Comparison of ENCODE assay signal across 20 mouse cellular contexts in genomic region chr5:146789413-146789812, GRCm38 (mm10). TPM values are rescaled to one million over a fixed set of nuclear protein-coding genes. Genes with fewer than 3 reads are reported as not detected.
DNase-seq lines count a peak whose midpoint lies in the region; ATAC-seq lines count a peak whose summit lies in the region.
"Had no signal": no experiment of that assay in that cellular context is flagged by ENCODE, and none has a peak within 500 bp of the region (broad histone marks: within the 10 kb centered on the region; RNA-seq: fewer than 3 reads in every experiment).

No protein-coding gene starts in this region.

- 0 out of 2 replicates have a peak overlapping the region, but pooled peaks have one; percentile 24 for H3K9ac ChIP-seq in intestine, embryonic 16.5 days (ENCODE audit: low read depth, low read length)
- H3K9ac ChIP-seq in kidney, embryonic 16.5 days (replicated peaks; ENCODE audit: low read length) = no peak overlapping the region
- H3K9ac ChIP-seq: embryonic facial prominence, embryonic 15.5 days; hindbrain, embryonic 13.5 days; liver, embryonic 15.5 days had no signal

- H3K27ac ChIP-seq in intestine, embryonic 16.5 days (ENCODE audit: low read length) = no peak overlapping the region; the same call in 1 of the 2 replicates
- peak overlapping the region; percentile 41 for H3K27ac ChIP-seq in kidney, embryonic 16.5 days (ENCODE audit: low read length)
- H3K27ac ChIP-seq: embryonic facial prominence, embryonic 15.5 days; heart, embryonic 10.5 days; hindbrain, embryonic 13.5 days; liver, embryonic 15.5 days had no signal

- H3K9me3 ChIP-seq in intestine, embryonic 16.5 days (ENCODE audit: control insufficient read depth, low read length) = no peaks in the 10 kb centered on the region
- H3K9me3 ChIP-seq in kidney, embryonic 16.5 days (ENCODE audit: low read length) = no peaks in the 10 kb centered on the region
- H3K9me3 ChIP-seq: embryonic facial prominence, embryonic 15.5 days; heart, embryonic 10.5 days; hindbrain, embryonic 13.5 days; liver, embryonic 15.5 days had no signal

- no peak overlapping the region for H3K4me3 ChIP-seq in intestine, embryonic 16.5 days (ENCODE audit: low read length)
- H3K4me3 ChIP-seq in kidney, embryonic 16.5 days (ENCODE audit: low read length) = no peak overlapping the region
- H3K4me3 ChIP-seq: embryonic facial prominence, embryonic 15.5 days; heart, embryonic 10.5 days; hindbrain, embryonic 13.5 days; liver, embryonic 15.5 days had no signal

- 62% methylated on average over 9 of the region's 9 CpGs for WGBS in intestine, embryonic 16.5 days
- 40% methylated on average over 9 of the region's 9 CpGs for WGBS in kidney, embryonic 16.5 days

- peak; percentile 16 for DNase-seq in cerebellum, adult 9-10 months
- no peak for DNase-seq in cerebellum, postnatal 14 days
- peak; percentile 75 for DNase-seq in 416B (ENCODE audit: low read depth)
- DNase-seq in adrenal gland, adult 18-20 months (ENCODE audit: low spot score in 2 of 2) = no peak
- no peak for DNase-seq in layer of hippocampus, postnatal 25 days (ENCODE audit: extremely low spot score in 1 of 2, low spot score in 1 of 2)
- DNase-seq: adrenal gland, postnatal 10 days; heart, postnatal 10 days; lung, postnatal 10 days; retina, postnatal 1 day had no signal

- no peaks in the 10 kb centered on the region for H3K27me3 ChIP-seq in intestine, embryonic 16.5 days (replicated peaks; ENCODE audit: control insufficient read depth, insufficient read depth, low read length)
- H3K27me3 ChIP-seq in kidney, embryonic 16.5 days (ENCODE audit: insufficient read depth, low read length) = no peaks in the 10 kb centered on the region
- H3K27me3 ChIP-seq: CH12.LX; embryonic facial prominence, embryonic 15.5 days; hindbrain, embryonic 13.5 days; liver, embryonic 15.5 days had no signal

- H3K4me2 ChIP-seq in intestine, embryonic 16.5 days (ENCODE audit: low read depth, low read length) = peak overlapping the region; percentile 27; the same call in 1 of the 2 replicates
- no peak overlapping the region for H3K4me2 ChIP-seq in kidney, embryonic 16.5 days (replicated peaks; ENCODE audit: low read depth, low read length)
- H3K4me2 ChIP-seq: embryonic facial prominence, embryonic 15.5 days; hindbrain, embryonic 13.5 days; liver, embryonic 15.5 days; midbrain, embryonic 11.5 days had no signal

- peaks cover 56% of the 10 kb centered on the region for H3K4me1 ChIP-seq in intestine, embryonic 16.5 days (ENCODE audit: control insufficient read depth, insufficient read depth, low read length)
- H3K4me1 ChIP-seq in kidney, embryonic 16.5 days (ENCODE audit: insufficient read depth, low read length) = peaks cover 68% of the 10 kb centered on the region

- ATAC-seq in intestine, embryonic 16.5 days = no peak
- ATAC-seq in kidney, embryonic 16.5 days (ENCODE audit: low FRiP score, low TSS enrichment) = peak; percentile 7; the same call in 1 of the 2 replicates
- ATAC-seq in CD4-positive, CD25-positive, alpha-beta regulatory T cell, adult 4 months = no peak
- ATAC-seq: inflammation-experienced regulatory T-cells, adult 6 months had no signal

- H3K36me3 ChIP-seq in intestine, embryonic 16.5 days (ENCODE audit: control insufficient read depth, insufficient read depth, low read length) = no peaks in the 10 kb centered on the region
- no peaks in the 10 kb centered on the region for H3K36me3 ChIP-seq in kidney, embryonic 16.5 days (ENCODE audit: insufficient read depth, low read length)
- H3K36me3 ChIP-seq: embryonic facial prominence, embryonic 15.5 days; heart, embryonic 10.5 days; liver, embryonic 15.5 days had no signal

RNA-seq across cellular contexts. Expression of gene Usp12, which starts 5.4 kb away (rescaled TPM):
- 26.7 and 33.7 TPM in 2 replicates for polyA plus RNA-seq in intestine, embryonic 16.5 days (2015; fragmentation: Nextera tagmentation; extraction: Ambion mirVana)
- polyA plus RNA-seq in kidney, embryonic 16.5 days (2015; fragmentation: Nextera tagmentation; extraction: Ambion mirVana) = 22.1 and 23.0 TPM in 2 replicates
- total RNA-seq in adrenal gland, adult 18-20 months (2021) = 10 to 100 TPM; 28.5 to 30.9 TPM
- polyA plus RNA-seq in CD4-positive, CD25-positive, alpha-beta regulatory T cell, adult 4 months (2017; shearing (Covaris generic)) = 1 to 10 TPM; 6.3 to 8.8 TPM
- 10 to 100 TPM; 58.2 to 58.9 TPM for total RNA-seq in layer of hippocampus, postnatal 25 days (2021)

RNA-seq across cellular contexts. Expression of gene Rpl21, which starts 43.3 kb away (rescaled TPM):
- 455 and 503 TPM in 2 replicates for polyA plus RNA-seq in intestine, embryonic 16.5 days (2015; fragmentation: Nextera tagmentation; extraction: Ambion mirVana)
- polyA plus RNA-seq in kidney, embryonic 16.5 days (2015; fragmentation: Nextera tagmentation; extraction: Ambion mirVana) = 457 and 459 TPM in 2 replicates
- 100 to 1,000 TPM; 289 to 315 TPM for total RNA-seq in adrenal gland, adult 18-20 months (2021)
- polyA plus RNA-seq in CD4-positive, CD25-positive, alpha-beta regulatory T cell, adult 4 months (2017; shearing (Covaris generic)) = 1,000 to 10,000 TPM in 1 of 2 experiments, 100 to 1,000 TPM in 1; 776 to 1,168 TPM
- 100 to 1,000 TPM; 191 to 202 TPM for total RNA-seq in layer of hippocampus, postnatal 25 days (2021)

RNA-seq across cellular contexts. Expression of gene Rasl11a, which starts 55.5 kb away (rescaled TPM):
- polyA plus RNA-seq in intestine, embryonic 16.5 days (2015; fragmentation: Nextera tagmentation; extraction: Ambion mirVana) = 26.5 and 28.3 TPM in 2 replicates
- polyA plus RNA-seq in kidney, embryonic 16.5 days (2015; fragmentation: Nextera tagmentation; extraction: Ambion mirVana) = 90.6 and 100 TPM in 2 replicates
- total RNA-seq in adrenal gland, adult 18-20 months (2021) = 10 to 100 TPM in 1 of 2 experiments, 1 to 10 TPM in 1; 7.0 to 11.1 TPM
- 1 to 10 TPM; 3.1 to 3.2 TPM for polyA plus RNA-seq in CD4-positive, CD25-positive, alpha-beta regulatory T cell, adult 4 months (2017; shearing (Covaris generic))
- 10 to 100 TPM; 17.4 to 17.8 TPM for total RNA-seq in layer of hippocampus, postnatal 25 days (2021)
- total RNA-seq: monocyte, adult 5-6 weeks had no signal

Comparison
In these comparisons a context has a peak if more than half of its experiments do, and no peak if none do; other contexts are left out.
1. DNase-seq: peak in cerebellum, adult 9-10 months (single experiment) and 416B (single experiment); none in cerebellum, postnatal 14 days (0 of 2), adrenal gland, adult 18-20 months (0 of 2) and layer of hippocampus, postnatal 25 days (0 of 2).